Mouse (Mus musculus): ENCODE measurements around the gene Sp4.

Gene Sp4

DNA sequence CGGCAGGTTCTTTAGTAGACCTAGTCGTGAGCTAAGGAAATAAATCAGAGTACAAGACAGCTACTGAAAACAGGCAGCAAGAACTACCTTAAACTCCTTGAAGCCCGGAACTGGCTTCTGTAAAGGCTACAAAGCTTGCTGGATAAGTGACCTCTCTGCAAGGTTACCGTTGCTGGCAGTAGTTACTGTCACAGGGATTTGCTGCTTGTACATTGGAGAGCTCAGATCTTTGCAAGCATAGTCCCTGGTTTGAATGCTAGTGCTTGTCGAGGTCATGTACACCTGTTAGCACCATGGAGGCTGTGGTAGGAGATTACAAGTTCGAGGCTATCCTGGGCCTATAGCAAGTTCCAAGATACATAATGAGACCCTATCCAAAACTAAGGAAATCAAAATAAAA, 16.1 kb downstream of the Sp4 start:
- in situ Hi-C loops (cut with MboI; ENCODE audit: unreplicated experiment in 2 of 2), result no loop called here

DNA sequence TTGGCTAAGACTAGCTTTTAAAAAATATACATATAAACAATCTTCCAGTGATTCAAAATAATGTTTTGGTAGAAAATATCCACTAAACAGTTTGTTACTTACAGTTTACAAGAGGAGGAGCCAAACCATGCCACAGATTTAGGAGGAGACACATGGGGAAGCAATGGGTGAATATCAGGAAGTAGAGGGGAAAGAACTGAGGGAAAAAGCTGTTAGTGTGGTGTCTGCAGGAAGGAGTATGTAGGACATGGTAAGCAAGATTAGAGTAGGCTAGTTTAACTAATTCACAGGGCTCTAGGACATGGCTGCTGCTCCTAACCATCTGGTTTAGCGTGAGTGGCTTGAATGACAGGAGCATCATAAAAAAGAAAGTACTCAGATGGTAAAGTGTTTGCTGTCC, 19.3 kb downstream of the Sp4 start:
- in situ Hi-C loops (cut with MboI; ENCODE audit: unreplicated experiment in 2 of 2), result no loop called here

- in situ Hi-C loops (cut with MboI; ENCODE audit: unreplicated experiment in 2 of 2), result no loop called here
These were observed 24.9 kb downstream of the Sp4 start for GRCm38 (mm10) chr12:118276385-118276784.

DNA sequence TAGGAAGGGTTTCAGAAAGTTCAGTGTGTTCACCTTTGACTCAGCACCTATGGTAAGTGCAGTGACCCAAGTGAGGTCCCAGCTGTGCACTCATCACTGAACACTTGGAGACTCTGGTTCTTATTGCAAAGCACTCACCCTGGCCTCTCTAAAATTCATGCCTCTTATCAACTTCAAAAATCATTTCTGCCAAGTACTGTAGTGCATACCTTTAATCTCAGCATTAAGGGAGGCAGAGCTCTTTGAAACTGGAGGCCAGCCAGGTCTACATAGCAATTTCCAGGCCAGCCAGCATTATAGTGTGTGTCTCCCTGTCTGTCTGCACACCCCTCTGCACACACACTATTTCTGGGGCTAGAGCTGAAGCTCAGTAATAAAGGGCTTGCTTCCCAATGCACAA, 36.3 kb downstream of the Sp4 start:
- in situ Hi-C loops (cut with MboI; ENCODE audit: unreplicated experiment in 2 of 2), result no loop called here

GRCm38 (mm10) chr12:118263878-118264277, 37.4 kb downstream of the Sp4 start:
- in situ Hi-C loops (cut with MboI; ENCODE audit: unreplicated experiment in 2 of 2), result no loop called here

- in situ Hi-C loops (cut with MboI; ENCODE audit: unreplicated experiment in 2 of 2), result no loop called here
These were observed 45.9 kb downstream of the Sp4 start for GRCm38 (mm10) chr12:118255292-118255782.

DNA sequence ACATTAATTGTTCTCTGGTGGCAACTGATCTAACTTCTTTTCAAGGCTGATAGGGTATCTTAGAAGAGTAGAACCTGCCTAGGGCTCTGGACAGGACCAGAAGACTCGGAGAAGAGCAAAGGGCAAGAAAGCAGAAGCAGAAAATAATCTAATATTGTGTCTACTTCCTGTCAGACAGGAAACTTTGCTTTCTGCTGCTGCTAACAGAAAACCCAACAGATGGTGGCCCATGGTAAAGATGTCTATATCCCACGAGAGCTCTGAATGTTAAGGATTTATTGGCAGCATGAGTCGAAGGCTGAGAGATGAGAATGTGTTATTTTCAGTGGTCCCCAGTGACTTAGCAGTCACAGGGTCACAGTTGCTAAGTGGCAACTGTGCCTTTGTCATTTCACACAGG, 80.1 kb downstream of the Sp4 start:
- in situ Hi-C loops (cut with MboI; ENCODE audit: unreplicated experiment in 2 of 2), result no loop called here

- in situ Hi-C loops (cut with MboI; ENCODE audit: unreplicated experiment in 2 of 2), result no loop called here
These were observed 81.2 kb downstream of the Sp4 start for GRCm38 (mm10) chr12:118220062-118220461.

DNA sequence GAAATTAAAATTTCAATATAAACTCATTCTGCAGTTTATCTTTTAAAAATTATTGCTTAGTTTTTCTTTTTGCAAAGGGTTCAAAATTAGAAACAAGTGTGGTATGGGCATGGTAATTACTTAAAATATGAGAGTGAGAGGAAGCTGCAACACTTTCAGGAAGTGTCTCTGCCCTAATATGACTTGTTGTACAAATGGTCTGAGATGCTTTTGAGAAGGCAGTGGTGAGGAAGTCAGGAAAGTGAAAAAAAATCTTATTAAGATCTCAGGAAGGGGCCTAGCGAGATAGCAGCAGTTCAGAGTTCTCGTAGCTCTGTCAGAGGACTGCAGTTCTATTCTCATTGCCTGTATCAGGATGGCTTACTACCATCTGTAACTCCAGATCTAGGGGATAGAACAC, 89.1 kb downstream of the Sp4 start:
- in situ Hi-C loops (cut with MboI; ENCODE audit: unreplicated experiment in 2 of 2), result no loop called here

DNA sequence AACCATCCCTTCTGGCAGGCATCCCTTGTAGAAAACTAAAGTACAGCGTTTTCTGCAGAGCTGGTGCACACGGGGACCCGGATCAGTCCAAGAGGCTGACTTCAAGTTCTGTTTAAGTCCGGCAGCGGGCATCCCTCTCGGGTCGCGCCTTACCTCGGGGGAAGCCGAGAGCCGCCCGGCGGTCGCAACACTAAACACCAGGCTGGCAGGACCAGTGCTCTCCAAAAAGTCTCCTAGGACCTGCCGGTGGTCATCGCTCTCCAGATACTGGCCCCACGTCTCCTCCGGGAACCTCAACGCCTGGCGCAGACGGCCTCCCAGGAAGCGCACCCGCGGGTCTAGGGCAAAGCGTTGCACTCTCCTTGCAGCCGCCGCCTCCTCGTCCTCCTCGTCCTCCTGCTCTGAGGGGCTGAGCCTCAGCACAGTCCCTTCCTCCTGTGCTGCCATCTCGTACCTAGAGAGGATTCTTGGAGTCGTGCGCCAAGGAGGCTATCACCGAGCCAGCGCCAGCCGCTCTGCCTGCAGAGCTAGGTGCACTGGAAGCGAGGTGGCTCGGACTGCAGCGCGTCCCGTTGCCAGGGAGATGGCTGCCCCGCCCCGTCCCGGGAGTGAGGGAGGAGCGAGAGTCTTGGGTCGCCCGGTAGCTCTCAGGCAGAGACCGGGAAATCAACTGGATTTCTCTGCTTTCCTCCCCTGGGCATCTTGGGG, 102.7 kb downstream of the Sp4 start, which contains the start of gene Dnah11:
Gene Dnah11 (minus strand): TSS at position 658 of the 708 bp plus-strand sequence.
- in situ Hi-C loops (cut with MboI; ENCODE audit: unreplicated experiment in 2 of 2), result no loop called here

DNA sequence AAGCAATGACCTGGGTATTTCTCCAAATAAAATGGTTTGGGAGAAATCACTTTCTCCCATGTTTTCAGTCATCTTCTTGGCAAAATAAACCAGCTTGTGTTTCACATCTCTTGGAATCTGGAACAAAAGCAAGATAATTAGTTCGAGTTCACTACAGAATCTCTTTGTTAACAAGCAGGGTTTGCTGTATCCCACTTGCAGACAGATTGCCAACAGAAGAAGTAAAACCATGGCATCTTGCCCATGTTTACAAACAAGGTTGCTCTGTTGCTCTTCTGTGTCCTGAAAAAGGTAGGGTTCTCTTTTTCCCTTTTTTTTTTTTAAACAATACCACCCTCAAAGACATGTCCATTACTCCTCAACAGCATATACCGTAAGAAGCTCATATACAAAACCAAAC, 104.7 kb downstream of the Sp4 start:
- in situ Hi-C loops (cut with MboI; ENCODE audit: unreplicated experiment in 2 of 2), result no loop called here

DNA sequence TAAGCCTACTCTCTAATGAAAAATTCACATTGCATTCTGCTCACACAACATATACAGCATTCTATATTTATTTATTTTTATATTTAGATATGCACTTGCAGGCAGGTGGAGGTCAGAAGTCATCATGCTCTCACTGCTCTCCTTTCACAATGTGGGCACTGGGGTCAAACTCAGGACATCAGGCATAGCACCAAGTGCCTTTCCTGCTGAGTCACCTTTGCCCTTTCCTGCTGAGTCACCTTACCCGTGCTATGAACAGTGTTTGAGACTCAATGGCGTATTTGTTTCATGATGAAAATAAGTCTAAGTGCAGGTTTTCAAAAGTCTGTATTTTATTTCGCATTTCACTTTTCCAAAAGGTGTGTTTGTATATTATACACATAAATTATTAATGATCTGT, 111.7 kb downstream of the Sp4 start:
- in situ Hi-C loops (cut with MboI; ENCODE audit: unreplicated experiment in 2 of 2), result no loop called here

GRCm38 (mm10) chr12:118187663-118188062, 113.6 kb downstream of the Sp4 start:
- in situ Hi-C loops (cut with MboI; ENCODE audit: unreplicated experiment in 2 of 2), result no loop called here

- in situ Hi-C loops (cut with MboI; ENCODE audit: unreplicated experiment in 2 of 2), result no loop called here
These were observed 114.3 kb downstream of the Sp4 start for GRCm38 (mm10) chr12:118186881-118187489.

DNA sequence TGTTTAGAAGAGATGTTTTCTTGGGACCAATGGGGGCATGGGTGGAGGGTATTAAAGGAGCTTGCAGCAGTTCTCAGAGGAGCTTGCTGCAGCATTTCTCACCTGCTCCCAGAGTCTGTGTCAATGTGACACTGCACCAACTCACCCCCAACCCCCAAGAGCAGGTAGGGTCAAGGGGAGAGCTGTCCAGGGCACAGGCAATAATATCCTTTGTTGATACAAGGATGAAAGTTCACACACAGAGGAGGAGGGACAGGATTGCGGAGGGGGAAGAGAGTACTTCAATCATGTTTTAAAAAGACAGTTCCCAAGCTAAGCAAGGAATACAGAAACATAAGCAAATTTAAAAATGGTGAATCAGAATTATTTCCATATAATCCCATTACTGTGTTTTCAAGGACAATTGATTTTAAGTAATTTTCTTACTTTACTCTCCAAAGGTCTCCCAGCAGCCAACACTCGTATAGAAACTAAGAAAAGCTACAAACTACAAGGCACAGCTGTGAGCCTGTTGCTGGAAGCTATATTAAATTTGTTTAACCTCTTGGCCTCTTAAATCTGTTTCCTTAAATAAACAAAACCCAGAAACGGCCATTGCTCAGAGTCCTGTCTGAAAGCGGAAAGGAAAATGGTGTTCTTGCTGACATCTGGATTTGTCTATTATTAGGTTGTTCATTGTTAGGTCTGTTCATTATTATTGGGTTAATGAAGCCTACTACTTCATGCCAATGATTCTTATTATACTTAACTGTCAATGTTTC, 114.9 kb downstream of the Sp4 start:
- in situ Hi-C loops (cut with MboI; ENCODE audit: unreplicated experiment in 2 of 2), result no loop called here
